8 mouse cellular contexts compared by ENCODE assay signal in genomic region chr2:30807648-30808295, GRCm38 (mm10). TPM values are rescaled to one million over a fixed set of nuclear protein-coding genes. Genes with fewer than 3 reads are reported as not detected.
DNase-seq lines count a peak whose midpoint lies in the region; ATAC-seq and TF ChIP-seq lines count a peak whose summit lies in the region.

Gene Ntmt1 (plus strand): TSS chr2:30807826.

- TF ChIP-seq POLR2A in bone marrow, adult 2 months (IDR thresholded peaks at IDR 0.05; ENCODE audit: borderline replicate concordance, control insufficient read depth, low read depth, low read length) = peak; percentile 92; the same call in 1 of the 2 replicates
- no peak for TF ChIP-seq POLR2A in limb, embryonic 14.5 days (IDR thresholded peaks at IDR 0.05; ENCODE audit: borderline replicate concordance, extremely low read depth, insufficient read depth, insufficient read length)

- H3K4me1 ChIP-seq in bone marrow, adult 2 months (ENCODE audit: control insufficient read depth, insufficient read depth, low read length) = peaks cover 4% of the 10 kb centered on the region
- H3K4me1 ChIP-seq in embryonic facial prominence, embryonic 15.5 days = peaks cover 32% of the 10 kb centered on the region
- H3K4me1 ChIP-seq in limb, embryonic 14.5 days (ENCODE audit: control insufficient read depth, insufficient read depth, low read length) = peaks cover 19% of the 10 kb centered on the region; the same call in 1 of the 2 replicates
- peaks cover 8% of the 10 kb centered on the region for H3K4me1 ChIP-seq in midbrain, postnatal 0 days (ENCODE audit: insufficient read depth, low read length)

- H3K4me3 ChIP-seq in bone marrow, adult 2 months (replicated peaks; ENCODE audit: control insufficient read depth, low read depth, low read length) = peak within 1 kb of the TSS; percentile 80
- peak within 1 kb of the TSS; percentile 72 for H3K4me3 ChIP-seq in embryonic facial prominence, embryonic 15.5 days (replicated peaks)
- H3K4me3 ChIP-seq in limb, embryonic 14.5 days (replicated peaks; ENCODE audit: low read length) = peak within 1 kb of the TSS; percentile 69
- peak within 1 kb of the TSS; percentile 60 for H3K4me3 ChIP-seq in midbrain, postnatal 0 days (ENCODE audit: low read depth, low read length)

- H3K4me2 ChIP-seq in embryonic facial prominence, embryonic 15.5 days (replicated peaks) = peak within 1 kb of the TSS; percentile 88
- peak within 1 kb of the TSS; percentile 72 for H3K4me2 ChIP-seq in limb, embryonic 14.5 days (replicated peaks; ENCODE audit: low read depth, low read length, severe bottlenecking)
- peak within 1 kb of the TSS; percentile 91 for H3K4me2 ChIP-seq in midbrain, postnatal 0 days (ENCODE audit: low read depth, low read length, poor library complexity, severe bottlenecking)

- H3K9me3 ChIP-seq in embryonic facial prominence, embryonic 15.5 days (replicated peaks) = no peaks in the 10 kb centered on the region
- no peaks in the 10 kb centered on the region for H3K9me3 ChIP-seq in limb, embryonic 14.5 days (ENCODE audit: control insufficient read depth, low read length)
- no peaks in the 10 kb centered on the region for H3K9me3 ChIP-seq in midbrain, postnatal 0 days (ENCODE audit: low read length)

- WGBS in bone marrow, adult 2 months = under 1% methylated on average over 44 of the region's 44 CpGs
- WGBS in embryonic facial prominence, embryonic 15.5 days = under 1% methylated on average over 40 of the region's 44 CpGs
- WGBS in limb, embryonic 14.5 days = under 1% methylated on average over 40 of the region's 44 CpGs
- WGBS in midbrain, postnatal 0 days = under 1% methylated on average over 37 of the region's 44 CpGs

- H3K27ac ChIP-seq in bone marrow, adult 2 months (ENCODE audit: control insufficient read depth, insufficient read depth, low read depth, low read length, poor library complexity) = peak within 1 kb of the TSS; percentile 28; the same call in 1 of the 2 replicates
- H3K27ac ChIP-seq in embryonic facial prominence, embryonic 15.5 days (replicated peaks) = peak within 1 kb of the TSS; percentile 69
- peak within 1 kb of the TSS; percentile 53 for H3K27ac ChIP-seq in limb, embryonic 14.5 days (replicated peaks; ENCODE audit: low read depth, low read length)
- H3K27ac ChIP-seq in midbrain, postnatal 0 days (ENCODE audit: low read depth, low read length) = peak within 1 kb of the TSS; percentile 77

- H3K9ac ChIP-seq in embryonic facial prominence, embryonic 15.5 days = peak within 1 kb of the TSS; percentile 64
- H3K9ac ChIP-seq in limb, embryonic 14.5 days (ENCODE audit: low read depth, low read length, severe bottlenecking) = peak within 1 kb of the TSS; percentile 81
- peak within 1 kb of the TSS; percentile 84 for H3K9ac ChIP-seq in midbrain, postnatal 0 days (replicated peaks; ENCODE audit: low read length, poor library complexity, severe bottlenecking)

- ATAC-seq in embryonic facial prominence, embryonic 15.5 days (ENCODE audit: insufficient number of reproducible peaks, low FRiP score, low TSS enrichment, low read depth) = peak; percentile 99
- peak; percentile 98 for ATAC-seq in limb, embryonic 14.5 days (ENCODE audit: low FRiP score, low read depth)
- peak; percentile 97 for ATAC-seq in midbrain, postnatal 0 days (ENCODE audit: low FRiP score)

- peaks cover 3% of the 10 kb centered on the region for H3K27me3 ChIP-seq in embryonic facial prominence, embryonic 15.5 days
- H3K27me3 ChIP-seq in limb, embryonic 14.5 days (ENCODE audit: control insufficient read depth, insufficient read depth, low read length) = no peaks in the 10 kb centered on the region
- peaks cover 5% of the 10 kb centered on the region; the same call in 1 of the 2 replicates for H3K27me3 ChIP-seq in midbrain, postnatal 0 days (ENCODE audit: insufficient read depth, low read length)

- TF ChIP-seq CTCF in bone marrow, adult 2 months (IDR thresholded peaks at IDR 0.05; ENCODE audit: control insufficient read depth, insufficient read depth, low read length) = 0 out of 2 replicates have a peak, but pooled peaks have one; percentile 12
- TF ChIP-seq CTCF in midbrain, postnatal 0 days (IDR thresholded peaks at IDR 0.05) = no peak

- peak; percentile 100 for DNase-seq in 416B (ENCODE audit: low read depth)
- peak; percentile 99 for DNase-seq in heart, adult 8-10 months (ENCODE audit: low spot score)
- DNase-seq in kidney, adult 9 months = peak; percentile 100
- DNase-seq in limb, embryonic 14.5 days (ENCODE audit: low spot score) = peak; percentile 98
- peak; percentile 98 for DNase-seq in midbrain, postnatal 0 days (ENCODE audit: low spot score)
- DNase-seq in spleen, postnatal 14 days (ENCODE audit: low spot score in 2 of 2) = peak; percentile 98

- peaks cover 17% of the 10 kb centered on the region; the same call in 1 of the 2 replicates for H3K36me3 ChIP-seq in embryonic facial prominence, embryonic 15.5 days
- peaks cover 11% of the 10 kb centered on the region; the same call in 1 of the 2 replicates for H3K36me3 ChIP-seq in limb, embryonic 14.5 days (ENCODE audit: control insufficient read depth, insufficient read depth, low read length)
- H3K36me3 ChIP-seq in midbrain, postnatal 0 days (ENCODE audit: insufficient read depth, low read length) = peaks cover 4% of the 10 kb centered on the region; the same call in 1 of the 2 replicates

RNA-seq across cellular contexts. Expression of gene Ntmt1, which starts in this region (rescaled TPM):
- 10.2 and 11.0 TPM in 2 replicates for polyA plus RNA-seq in bone marrow, adult 2 months (2011; ENCODE audit: insufficient read depth, insufficient read length, low replicate concordance, missing spikeins)
- 85.9 and 87.0 TPM in 2 replicates for polyA plus RNA-seq in embryonic facial prominence, embryonic 15.5 days (2015; fragmentation: Nextera tagmentation; extraction: Ambion mirVana)
- 10 to 100 TPM; 23.8 to 27.7 (median 25.3) TPM for total RNA-seq in heart, adult 8-10 months (2022)
- 59.5 and 66.8 TPM in 2 replicates for polyA plus RNA-seq in limb, embryonic 14.5 days (2012; rRNA removed)
- polyA plus RNA-seq in limb, embryonic 14.5 days (2014; fragmentation: Nextera tagmentation; extraction: Ambion mirVana) = 84.2 and 91.0 TPM in 2 replicates
- 62.2 and 74.1 TPM in 2 replicates for total RNA-seq in midbrain, postnatal 0 days (2014; rRNA removed)
- 90.3 and 104 TPM in 2 replicates for polyA plus RNA-seq in midbrain, postnatal 0 days (2015; fragmentation: Nextera tagmentation; extraction: Ambion mirVana)

Comparison
In these comparisons a context has a peak if more than half of its experiments do, and no peak if none do; other contexts are left out.
1. Peak in every context shown above with its lines: DNase-seq, ATAC-seq, H3K4me3 ChIP-seq and H3K27ac ChIP-seq.